Comparison of ENCODE assay signal across 8 mouse cellular contexts in the genomic region with DNA sequence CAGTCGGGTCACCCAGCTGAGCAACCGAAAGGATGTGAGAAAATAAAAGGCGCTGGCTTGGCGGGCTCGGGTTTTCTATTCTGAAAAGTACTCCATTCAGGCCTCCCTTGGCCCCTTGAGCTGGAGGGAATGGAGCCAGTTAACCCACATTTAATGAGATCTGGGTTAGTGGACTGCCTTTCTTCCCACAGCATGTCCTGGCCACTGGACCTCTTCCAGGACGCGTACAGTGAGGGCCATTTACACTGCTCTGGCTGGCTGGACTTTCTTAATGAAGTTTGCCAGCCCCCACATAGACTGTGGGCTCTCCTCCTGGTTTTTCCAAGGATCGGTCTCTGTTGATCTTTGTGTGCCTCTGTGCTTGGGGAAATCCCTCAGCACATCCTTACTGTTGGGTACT. TPM values are rescaled to one million over a fixed set of nuclear protein-coding genes. Genes with fewer than 3 reads are reported as not detected.
DNase-seq lines count a peak whose midpoint lies in the region; ATAC-seq lines count a peak whose summit lies in the region.

No protein-coding gene starts in this region.

- peak; percentile 37 for DNase-seq in kidney, adult 18-20 months
- DNase-seq in kidney, postnatal 25 days: peak; percentile 55 to 68
- DNase-seq in adrenal gland, postnatal 4 days (ENCODE audit: low spot score in 2 of 2): no peak
- DNase-seq in adipocyte (ENCODE audit: low spot score): no peak

- H3K4me3 ChIP-seq in kidney, embryonic 14.5 days (ENCODE audit: low read length): no peak overlapping the region
- H3K4me3 ChIP-seq in forebrain, embryonic 15.5 days: no peak overlapping the region
- H3K4me3 ChIP-seq in neural tube, embryonic 15.5 days (replicated peaks): no peak overlapping the region

- ATAC-seq in kidney, embryonic 14.5 days (ENCODE audit: low FRiP score, low TSS enrichment): no peak
- peak; percentile 95 for ATAC-seq in forebrain, embryonic 15.5 days (replicated peaks)
- peak; percentile 90 for ATAC-seq in neural tube, embryonic 15.5 days (ENCODE audit: low FRiP score)
- ATAC-seq in CD4-positive, CD25-positive, alpha-beta regulatory T cell, adult 4 months: no peak

- no peaks in the 10 kb centered on the region for H3K36me3 ChIP-seq in kidney, embryonic 14.5 days (ENCODE audit: control insufficient read depth, insufficient read depth, low read length)
- no peaks in the 10 kb centered on the region for H3K36me3 ChIP-seq in forebrain, embryonic 15.5 days
- H3K36me3 ChIP-seq in neural tube, embryonic 15.5 days: no peaks in the 10 kb centered on the region

- H3K27me3 ChIP-seq in kidney, embryonic 14.5 days (ENCODE audit: control insufficient read depth, insufficient read depth, low read length): no peaks in the 10 kb centered on the region
- no peaks in the 10 kb centered on the region for H3K27me3 ChIP-seq in forebrain, embryonic 15.5 days
- H3K27me3 ChIP-seq in neural tube, embryonic 15.5 days (replicated peaks): no peaks in the 10 kb centered on the region

- H3K4me2 ChIP-seq in kidney, embryonic 14.5 days (replicated peaks; ENCODE audit: low read depth, low read length): no peak overlapping the region
- H3K4me2 ChIP-seq in forebrain, embryonic 15.5 days (replicated peaks): no peak overlapping the region
- no peak overlapping the region for H3K4me2 ChIP-seq in neural tube, embryonic 15.5 days

- H3K27ac ChIP-seq in kidney, embryonic 14.5 days (ENCODE audit: low read depth, low read length): no peak overlapping the region
- peak overlapping the region; percentile 76 for H3K27ac ChIP-seq in forebrain, embryonic 15.5 days (replicated peaks)
- H3K27ac ChIP-seq in neural tube, embryonic 15.5 days (replicated peaks): peak overlapping the region; percentile 82

- H3K9ac ChIP-seq in kidney, embryonic 14.5 days (ENCODE audit: low read depth, low read length): no peak overlapping the region
- no peak overlapping the region for H3K9ac ChIP-seq in forebrain, embryonic 15.5 days (replicated peaks)
- H3K9ac ChIP-seq in neural tube, embryonic 15.5 days (replicated peaks): no peak overlapping the region

- 65% methylated on average over 8 of the region's 8 CpGs for WGBS in kidney, embryonic 14.5 days
- WGBS in forebrain, embryonic 15.5 days: 27% methylated on average over 8 of the region's 8 CpGs
- WGBS in neural tube, embryonic 15.5 days: 61% methylated on average over 8 of the region's 8 CpGs

- H3K9me3 ChIP-seq in kidney, embryonic 14.5 days (ENCODE audit: control insufficient read depth, low read length): no peaks in the 10 kb centered on the region; the same call in 1 of the 2 replicates
- no peaks in the 10 kb centered on the region for H3K9me3 ChIP-seq in forebrain, embryonic 15.5 days
- H3K9me3 ChIP-seq in neural tube, embryonic 15.5 days (replicated peaks): no peaks in the 10 kb centered on the region

- H3K4me1 ChIP-seq in kidney, embryonic 14.5 days (ENCODE audit: control insufficient read depth, insufficient read depth, low read length): no peaks in the 10 kb centered on the region; the same call in 1 of the 2 replicates
- H3K4me1 ChIP-seq in forebrain, embryonic 15.5 days: peaks cover 7% of the 10 kb centered on the region
- peaks cover 14% of the 10 kb centered on the region; the same call in 1 of the 2 replicates for H3K4me1 ChIP-seq in neural tube, embryonic 15.5 days

RNA-seq across cellular contexts. Expression of gene Arhgef3, which starts 52.1 kb away (rescaled TPM):
- 7.7 and 15.0 TPM in 2 replicates for polyA plus RNA-seq in kidney, embryonic 14.5 days (2014; fragmentation: Nextera tagmentation; extraction: Ambion mirVana)
- polyA plus RNA-seq in forebrain, embryonic 15.5 days (2015; fragmentation: Nextera tagmentation; extraction: Ambion mirVana): 3.7 and 4.9 TPM in 2 replicates
- polyA plus RNA-seq in neural tube, embryonic 15.5 days (2015; fragmentation: Nextera tagmentation; extraction: Ambion mirVana): 13.6 and 13.7 TPM in 2 replicates
- polyA plus RNA-seq in CD4-positive, CD25-positive, alpha-beta regulatory T cell, adult 4 months (2017; shearing (Covaris generic)): 100 to 1,000 TPM; 149 to 256 TPM
- 10 to 100 TPM; 55.8 to 56.3 TPM for total RNA-seq in adrenal gland, postnatal 4 days (2021)

Comparison
In these comparisons a context has a peak if more than half of its experiments do, and no peak if none do; other contexts are left out.
1. DNase-seq: peak in kidney, adult 18-20 months (single experiment) and kidney, postnatal 25 days (2 of 2); none in adrenal gland, postnatal 4 days (0 of 2) and adipocyte (single experiment).
2. ATAC-seq: peak in forebrain, embryonic 15.5 days (single experiment) and neural tube, embryonic 15.5 days (single experiment); none in kidney, embryonic 14.5 days (single experiment) and CD4-positive, CD25-positive, alpha-beta regulatory T cell, adult 4 months (single experiment).